Mouse (Mus musculus): Measurements from ENCODE around the gene Bcl11a. TPM values are rescaled to one million over a fixed set of nuclear protein-coding genes. Genes with fewer than 3 reads are reported as not detected.

Gene Bcl11a
- polyA plus RNA-seq (2015; fragmentation: Illumina TruSeq; extraction: RNeasy Lipid Tissue Mini Kit (QIAGEN cat#74804); ENCODE audit: insufficient read depth, low read depth, low replicate concordance), result 1.2 TPM

DNA sequence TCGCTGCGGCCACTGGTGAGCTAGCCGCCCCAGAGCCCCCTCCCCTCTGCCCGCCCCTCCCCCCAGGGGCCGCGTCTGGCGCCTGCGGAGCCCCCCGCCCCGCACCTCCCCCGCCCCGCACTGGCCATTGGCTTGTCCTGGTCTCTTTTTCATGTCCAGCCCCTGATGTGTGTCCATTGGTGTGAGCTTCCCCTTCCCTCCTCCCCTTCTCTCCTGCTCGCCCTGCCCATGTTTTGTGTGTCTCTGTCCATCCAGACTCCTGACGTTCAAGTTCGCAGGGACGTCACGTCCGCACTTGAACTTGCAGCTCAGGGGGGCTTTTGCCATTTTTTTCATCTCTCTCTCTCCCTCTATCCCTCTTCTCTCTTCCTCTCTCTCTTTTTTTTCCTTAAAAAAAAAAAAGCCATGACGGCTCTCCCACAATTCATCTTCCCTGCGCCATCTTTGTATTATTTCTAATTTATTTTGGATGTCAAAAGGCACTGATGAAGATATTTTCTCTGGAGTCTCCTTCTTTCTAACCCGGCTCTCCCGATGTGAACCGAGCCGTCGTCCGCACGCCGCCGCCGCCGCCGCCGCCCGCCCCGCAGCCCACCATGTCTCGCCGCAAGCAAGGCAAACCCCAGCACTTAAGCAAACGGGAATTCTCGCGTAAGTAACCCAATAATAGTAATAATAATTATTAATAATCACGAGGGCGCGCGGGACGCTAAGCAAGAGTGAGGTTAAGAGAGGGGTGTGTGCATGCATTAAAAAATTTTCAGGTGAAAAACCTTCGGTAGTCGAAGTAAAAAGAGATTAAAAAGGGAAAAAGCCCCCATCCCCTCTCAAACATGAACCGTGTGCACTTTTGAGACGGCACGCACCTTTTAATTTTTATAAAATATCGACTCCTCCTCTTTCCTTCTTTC, at the start of gene Bcl11a:
Gene Bcl11a, plus strand, starts transcription at position 262 of the 911 bp plus-strand sequence.

DNA sequence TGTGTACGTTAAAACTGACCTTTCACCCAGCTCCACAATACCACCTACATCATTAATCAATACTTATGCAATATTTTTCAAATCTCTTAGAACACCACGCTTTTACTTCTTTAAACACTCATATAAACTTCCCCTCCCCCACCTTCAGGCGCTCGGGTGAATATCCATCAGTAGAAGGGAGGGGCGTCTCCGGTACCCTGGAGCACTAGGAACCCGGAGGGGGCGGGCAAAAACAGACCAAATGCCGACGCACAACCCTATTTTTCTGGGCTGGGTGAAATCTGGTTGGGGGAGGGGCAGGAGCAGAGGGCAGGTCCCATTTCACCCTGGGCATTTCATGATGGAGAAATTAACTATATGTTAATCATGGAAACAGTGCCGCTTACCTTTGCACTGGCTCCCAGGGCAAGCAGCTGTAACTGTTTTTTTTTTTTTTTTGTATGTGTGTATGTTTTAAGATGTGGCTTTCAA, 3.2 kb upstream of the Bcl11a start, which contains the start of gene A830031A19Rik:
Gene A830031A19Rik, minus strand, starts transcription at position 421 of the 471 bp plus-strand sequence.

Other genes starting within 250 kb of the Bcl11a start
- 1.2 TPM for gene Papolg, start 182.8 kb upstream of the Bcl11a start, polyA plus RNA-seq (2015; fragmentation: Illumina TruSeq; extraction: RNeasy Lipid Tissue Mini Kit (QIAGEN cat#74804); ENCODE audit: insufficient read depth, low read depth, low replicate concordance)
- not detected for gene A830031A19Rik, start 3.0 kb upstream of the Bcl11a start, polyA plus RNA-seq (2015; fragmentation: Illumina TruSeq; extraction: RNeasy Lipid Tissue Mini Kit (QIAGEN cat#74804); ENCODE audit: insufficient read depth, low read depth, low replicate concordance)